14 mouse cellular contexts compared by ENCODE assay signal in the genomic region with DNA sequence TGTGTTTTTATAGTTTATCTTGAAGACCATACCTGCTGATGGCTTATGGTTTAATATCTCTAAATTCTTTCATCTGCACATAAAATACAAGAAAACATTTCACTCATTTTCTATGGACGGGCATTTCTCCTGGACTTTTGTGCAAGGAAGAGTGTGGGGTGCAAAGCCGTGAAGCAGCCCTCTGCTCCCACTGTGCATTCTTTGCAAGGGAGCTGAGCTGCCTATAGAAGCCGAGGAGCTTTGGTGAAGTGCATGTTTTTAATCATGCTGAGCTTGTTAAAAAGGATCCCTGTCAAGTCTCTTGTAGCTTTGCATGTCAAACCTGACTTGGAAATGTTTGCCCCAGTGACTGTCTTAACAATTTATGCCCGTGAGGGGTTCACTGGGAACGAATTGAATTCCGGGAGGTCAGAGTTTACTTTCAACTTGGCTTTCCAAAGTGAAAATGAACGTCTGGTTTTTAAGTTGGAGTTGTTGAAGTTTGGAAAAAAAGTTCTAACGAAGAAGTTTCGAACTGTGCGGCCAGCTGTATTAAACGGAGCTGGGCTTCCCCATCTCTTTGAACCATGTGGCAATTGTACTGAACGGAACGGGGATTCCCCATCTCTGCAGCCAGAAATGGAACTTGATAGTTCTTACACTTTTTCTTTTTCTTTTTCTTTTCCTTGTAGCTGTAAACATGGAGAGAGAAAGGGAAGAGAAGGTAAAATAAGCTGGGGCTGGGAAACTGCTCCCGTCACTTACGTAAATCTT. TPM values are rescaled to one million over a fixed set of nuclear protein-coding genes. Genes with fewer than 3 reads are reported as not detected.
DNase-seq lines count a peak whose midpoint lies in the region; ATAC-seq lines count a peak whose summit lies in the region.
"Had no signal": no experiment of that assay in that cellular context is flagged by ENCODE, and none has a peak within 500 bp of the region (broad histone marks: within the 10 kb centered on the region; RNA-seq: fewer than 3 reads in every experiment).

No protein-coding gene starts in this region.

- H3K4me3 ChIP-seq in heart, embryonic 14.5 days (ENCODE audit: control insufficient read depth in 1 of 2, insufficient read depth in 1 of 2, low read depth in 1 of 2, low read length in 2 of 2), result no peak overlapping the region
- H3K4me3 ChIP-seq in heart, embryonic 12.5 days, result no peak overlapping the region
- H3K4me3 ChIP-seq in neural tube, embryonic 12.5 days, result no peak overlapping the region
- no peak overlapping the region for H3K4me3 ChIP-seq in hindbrain, embryonic 15.5 days
- H3K4me3 ChIP-seq: left cerebral cortex, adult 2 months; midbrain, embryonic 15.5 days had no signal

- no peaks in the 10 kb centered on the region for H3K36me3 ChIP-seq in heart, embryonic 14.5 days (ENCODE audit: control insufficient read depth, insufficient read depth, low read length)
- no peaks in the 10 kb centered on the region for H3K36me3 ChIP-seq in heart, embryonic 12.5 days
- H3K36me3 ChIP-seq in neural tube, embryonic 12.5 days, result no peaks in the 10 kb centered on the region
- no peaks in the 10 kb centered on the region for H3K36me3 ChIP-seq in hindbrain, embryonic 15.5 days
- H3K36me3 ChIP-seq: midbrain, embryonic 15.5 days had no signal

- no peak overlapping the region for H3K9ac ChIP-seq in heart, embryonic 14.5 days (ENCODE audit: low read length)
- H3K9ac ChIP-seq in heart, embryonic 12.5 days, result no peak overlapping the region
- H3K9ac ChIP-seq in neural tube, embryonic 12.5 days, result no peak overlapping the region
- H3K9ac ChIP-seq in hindbrain, embryonic 15.5 days, result no peak overlapping the region
- H3K9ac ChIP-seq: midbrain, embryonic 15.5 days had no signal

- no peak overlapping the region for H3K27ac ChIP-seq in heart, embryonic 14.5 days (replicated peaks in 1 of 2; ENCODE audit: control insufficient read depth in 1 of 2, insufficient read depth in 1 of 2, low read depth in 2 of 2, low read length in 2 of 2)
- H3K27ac ChIP-seq in heart, embryonic 12.5 days (ENCODE audit: poor library complexity, severe bottlenecking), result no peak overlapping the region
- H3K27ac ChIP-seq in neural tube, embryonic 12.5 days, result no peak overlapping the region
- H3K27ac ChIP-seq in hindbrain, embryonic 15.5 days (replicated peaks), result peak overlapping the region; percentile 45; the same call in 1 of the 2 replicates
- H3K27ac ChIP-seq: left cerebral cortex, adult 2 months; midbrain, embryonic 15.5 days had no signal

- no peak for DNase-seq in neural tube, embryonic 10.5 days (ENCODE audit: extremely low spot score, low spot score)
- peak; percentile 9 for DNase-seq in yolk sac, embryonic 10.5 days (ENCODE audit: low spot score)
- no peak for DNase-seq in spleen, postnatal 36 days (ENCODE audit: low spot score in 2 of 2)
- DNase-seq in ovary, postnatal 14 days (ENCODE audit: low spot score), result no peak
- DNase-seq: adrenal gland, postnatal 14 days; cerebellum, adult 9-10 months; lung, adult 18-20 months had no signal

- WGBS in heart, embryonic 14.5 days, result 68% methylated on average over 15 of the region's 15 CpGs
- 66% methylated on average over 15 of the region's 15 CpGs for WGBS in heart, embryonic 12.5 days
- WGBS in neural tube, embryonic 12.5 days, result 34% methylated on average over 15 of the region's 15 CpGs
- 25% methylated on average over 15 of the region's 15 CpGs for WGBS in hindbrain, embryonic 15.5 days

- 0 out of 2 replicates have a peak overlapping the region, but pooled peaks have one; percentile 13 for H3K4me2 ChIP-seq in heart, embryonic 14.5 days (ENCODE audit: low read length)
- no peak overlapping the region for H3K4me2 ChIP-seq in heart, embryonic 12.5 days
- peak overlapping the region; percentile 25; the same call in 1 of the 2 replicates for H3K4me2 ChIP-seq in neural tube, embryonic 12.5 days (replicated peaks)
- no peak overlapping the region for H3K4me2 ChIP-seq in hindbrain, embryonic 15.5 days
- H3K4me2 ChIP-seq: midbrain, embryonic 15.5 days had no signal

- ATAC-seq in heart, embryonic 14.5 days (ENCODE audit: insufficient number of reproducible peaks, insufficient read depth, low FRiP score, low read depth), result no peak
- no peak for ATAC-seq in heart, embryonic 12.5 days (ENCODE audit: insufficient number of reproducible peaks, low FRiP score)
- ATAC-seq in neural tube, embryonic 12.5 days (ENCODE audit: low FRiP score, low read depth), result no peak
- no peak for ATAC-seq in hindbrain, embryonic 15.5 days (ENCODE audit: low FRiP score, low read depth)
- ATAC-seq: midbrain, embryonic 15.5 days; Patski had no signal

- H3K4me1 ChIP-seq in heart, embryonic 14.5 days (ENCODE audit: control insufficient read depth in 2 of 2, insufficient read depth in 2 of 2, low read length in 2 of 2), result no peaks in the 10 kb centered on the region
- H3K4me1 ChIP-seq in heart, embryonic 12.5 days (replicated peaks), result peaks cover 6% of the 10 kb centered on the region; the same call in 1 of the 2 replicates
- H3K4me1 ChIP-seq in neural tube, embryonic 12.5 days, result 0 out of 2 replicates have a peak, but pooled peaks cover 5% of the 10 kb centered on the region
- no peaks in the 10 kb centered on the region for H3K4me1 ChIP-seq in hindbrain, embryonic 15.5 days (replicated peaks)
- H3K4me1 ChIP-seq: midbrain, embryonic 15.5 days had no signal

- H3K9me3 ChIP-seq in heart, embryonic 14.5 days (ENCODE audit: control insufficient read depth, low read length), result no peaks in the 10 kb centered on the region
- no peaks in the 10 kb centered on the region for H3K9me3 ChIP-seq in heart, embryonic 12.5 days (replicated peaks)
- no peaks in the 10 kb centered on the region for H3K9me3 ChIP-seq in neural tube, embryonic 12.5 days
- no peaks in the 10 kb centered on the region for H3K9me3 ChIP-seq in hindbrain, embryonic 15.5 days
- H3K9me3 ChIP-seq: midbrain, embryonic 15.5 days had no signal

- no peaks in the 10 kb centered on the region for H3K27me3 ChIP-seq in heart, embryonic 14.5 days (ENCODE audit: control insufficient read depth, insufficient read depth, low read length)
- no peaks in the 10 kb centered on the region for H3K27me3 ChIP-seq in heart, embryonic 12.5 days (replicated peaks)
- H3K27me3 ChIP-seq in neural tube, embryonic 12.5 days (replicated peaks), result no peaks in the 10 kb centered on the region
- H3K27me3 ChIP-seq in hindbrain, embryonic 15.5 days, result no peaks in the 10 kb centered on the region
- H3K27me3 ChIP-seq: midbrain, embryonic 15.5 days; Patski had no signal

RNA-seq across cellular contexts. Expression of gene Nhsl1, which starts 22.8 kb away (rescaled TPM):
- 17.8 and 19.4 TPM in 2 replicates for polyA plus RNA-seq in heart, embryonic 14.5 days (2014; fragmentation: Nextera tagmentation; extraction: Ambion mirVana)
- polyA plus RNA-seq in heart, embryonic 12.5 days (2016; fragmentation: Nextera tagmentation; extraction: Ambion mirVana), result 15.5 and 17.8 TPM in 2 replicates
- polyA plus RNA-seq in neural tube, embryonic 12.5 days (2016; fragmentation: Nextera tagmentation; extraction: Ambion mirVana), result 18.9 and 20.3 TPM in 2 replicates
- polyA plus RNA-seq in hindbrain, embryonic 15.5 days (2015; fragmentation: Nextera tagmentation; extraction: Ambion mirVana), result 15.0 and 15.6 TPM in 2 replicates

Comparison
In these comparisons a context has a peak if more than half of its experiments do, and no peak if none do; other contexts are left out.
1. H3K4me2 ChIP-seq: peak in heart, embryonic 14.5 days (single experiment) and neural tube, embryonic 12.5 days (single experiment); none in heart, embryonic 12.5 days (single experiment) and hindbrain, embryonic 15.5 days (single experiment).